Comparison of ENCODE assay signal across 8 mouse cellular contexts in the genomic region with DNA sequence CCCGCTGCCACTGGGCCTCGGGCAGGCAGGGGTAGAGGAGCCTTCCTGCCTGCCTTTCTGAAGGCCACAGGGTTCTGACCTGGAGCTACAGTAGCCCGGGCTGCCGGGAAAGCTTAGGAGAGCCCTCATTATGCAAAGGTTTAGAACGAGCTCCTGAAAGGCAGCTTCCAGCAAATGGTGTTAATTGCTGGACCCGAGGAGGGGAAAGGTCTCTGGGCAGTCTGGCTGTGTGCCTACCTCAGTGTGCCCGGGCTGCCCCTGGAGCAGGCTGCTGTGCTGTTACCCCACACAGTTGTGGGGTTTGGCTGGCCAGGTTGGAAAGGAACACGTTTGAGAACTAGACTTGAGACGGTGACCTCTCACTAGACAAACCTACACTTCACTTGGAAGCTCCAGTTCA. TPM values are rescaled to one million over a fixed set of nuclear protein-coding genes. Genes with fewer than 3 reads are reported as not detected.
DNase-seq lines count a peak whose midpoint lies in the region; ATAC-seq lines count a peak whose summit lies in the region.

No protein-coding gene starts in this region.

- WGBS in lung, embryonic 15.5 days: 11% methylated on average over 9 of the region's 9 CpGs
- 6% methylated on average over 9 of the region's 9 CpGs for WGBS in limb, embryonic 11.5 days
- 18% methylated on average over 9 of the region's 9 CpGs for WGBS in stomach, embryonic 15.5 days

- H3K27ac ChIP-seq in lung, embryonic 15.5 days: peak overlapping the region; percentile 95
- peak overlapping the region; percentile 1; the same call in 1 of the 2 replicates for H3K27ac ChIP-seq in limb, embryonic 11.5 days (replicated peaks; ENCODE audit: low read depth, low read length)
- H3K27ac ChIP-seq in stomach, embryonic 15.5 days: peak overlapping the region; percentile 79

- H3K9me3 ChIP-seq in lung, embryonic 15.5 days: no peaks in the 10 kb centered on the region
- no peaks in the 10 kb centered on the region for H3K9me3 ChIP-seq in limb, embryonic 11.5 days (ENCODE audit: control insufficient read depth, low read length)
- H3K9me3 ChIP-seq in stomach, embryonic 15.5 days: no peaks in the 10 kb centered on the region

- no peak overlapping the region for H3K9ac ChIP-seq in lung, embryonic 15.5 days
- no peak overlapping the region for H3K9ac ChIP-seq in limb, embryonic 11.5 days (ENCODE audit: low read length)
- no peak overlapping the region for H3K9ac ChIP-seq in stomach, embryonic 15.5 days

- H3K4me2 ChIP-seq in lung, embryonic 15.5 days: peak overlapping the region; percentile 76
- peak overlapping the region; percentile 85 for H3K4me2 ChIP-seq in limb, embryonic 11.5 days (ENCODE audit: low read depth, severe bottlenecking)
- peak overlapping the region; percentile 73 for H3K4me2 ChIP-seq in stomach, embryonic 15.5 days

- peak overlapping the region; percentile 80 for H3K4me3 ChIP-seq in lung, embryonic 15.5 days
- H3K4me3 ChIP-seq in limb, embryonic 11.5 days (ENCODE audit: low read depth, low read length): peak overlapping the region; percentile 95; the same call in 1 of the 2 replicates
- 0 out of 2 replicates have a peak overlapping the region, but pooled peaks have one; percentile 66 for H3K4me3 ChIP-seq in stomach, embryonic 15.5 days (replicated peaks)

- no peak for ATAC-seq in lung, embryonic 15.5 days (ENCODE audit: borderline replicate concordance, extremely low read depth, low FRiP score, low TSS enrichment)
- peak; percentile 7; the same call in 1 of the 2 replicates for ATAC-seq in limb, embryonic 11.5 days (ENCODE audit: insufficient number of reproducible peaks, low FRiP score, low TSS enrichment, low read depth)
- ATAC-seq in stomach, embryonic 15.5 days (ENCODE audit: insufficient read depth, low FRiP score, low read depth): no peak

- peak; percentile 9 for DNase-seq in embryo, embryonic 10 days (ENCODE audit: low spot score)
- no peak for DNase-seq in embryo, embryonic 11 days
- DNase-seq in lung, postnatal 25 days (ENCODE audit: low spot score): no peak
- DNase-seq in limb, embryonic 11.5 days (ENCODE audit: low spot score): no peak
- no peak for DNase-seq in urinary bladder, adult 2 months (ENCODE audit: low spot score)
- DNase-seq in spleen, postnatal 36 days (ENCODE audit: low spot score in 2 of 2): no peak

- no peaks in the 10 kb centered on the region for H3K27me3 ChIP-seq in lung, embryonic 15.5 days
- H3K27me3 ChIP-seq in limb, embryonic 11.5 days (ENCODE audit: control insufficient read depth, insufficient read depth, low read length): no peaks in the 10 kb centered on the region
- no peaks in the 10 kb centered on the region for H3K27me3 ChIP-seq in stomach, embryonic 15.5 days (replicated peaks)

- H3K36me3 ChIP-seq in lung, embryonic 15.5 days: no peaks in the 10 kb centered on the region
- H3K36me3 ChIP-seq in limb, embryonic 11.5 days (ENCODE audit: control insufficient read depth, insufficient read depth, low read length): no peaks in the 10 kb centered on the region
- no peaks in the 10 kb centered on the region for H3K36me3 ChIP-seq in stomach, embryonic 15.5 days

- H3K4me1 ChIP-seq in lung, embryonic 15.5 days: peaks cover 33% of the 10 kb centered on the region
- peaks cover 19% of the 10 kb centered on the region for H3K4me1 ChIP-seq in limb, embryonic 11.5 days (ENCODE audit: control insufficient read depth, insufficient read depth, low read length)
- peaks cover 21% of the 10 kb centered on the region for H3K4me1 ChIP-seq in stomach, embryonic 15.5 days

RNA-seq across cellular contexts. Expression of gene Rgma, which starts 14.1 kb away (rescaled TPM):
- polyA plus RNA-seq in lung, embryonic 15.5 days (2015; fragmentation: Nextera tagmentation; extraction: Ambion mirVana): 11.7 and 12.9 TPM in 2 replicates
- 27.1 and 28.6 TPM in 2 replicates for polyA plus RNA-seq in limb, embryonic 11.5 days (2014; fragmentation: Nextera tagmentation; extraction: Ambion mirVana)
- 12.1 and 14.9 TPM in 2 replicates for polyA plus RNA-seq in stomach, embryonic 15.5 days (2015; fragmentation: Nextera tagmentation; extraction: Ambion mirVana)
- 7.2 and 18.5 TPM in 2 replicates for polyA plus RNA-seq in urinary bladder, adult 2 months (2012; rRNA removed)

Comparison
In these comparisons a context has a peak if more than half of its experiments do, and no peak if none do; other contexts are left out.
1. H3K27ac ChIP-seq: peak in every context shown above with its lines; median percentile 95 in lung, embryonic 15.5 days; 79 in stomach, embryonic 15.5 days; 1 in limb, embryonic 11.5 days.